9 mouse cellular contexts compared by ENCODE assay signal in the genomic region with DNA sequence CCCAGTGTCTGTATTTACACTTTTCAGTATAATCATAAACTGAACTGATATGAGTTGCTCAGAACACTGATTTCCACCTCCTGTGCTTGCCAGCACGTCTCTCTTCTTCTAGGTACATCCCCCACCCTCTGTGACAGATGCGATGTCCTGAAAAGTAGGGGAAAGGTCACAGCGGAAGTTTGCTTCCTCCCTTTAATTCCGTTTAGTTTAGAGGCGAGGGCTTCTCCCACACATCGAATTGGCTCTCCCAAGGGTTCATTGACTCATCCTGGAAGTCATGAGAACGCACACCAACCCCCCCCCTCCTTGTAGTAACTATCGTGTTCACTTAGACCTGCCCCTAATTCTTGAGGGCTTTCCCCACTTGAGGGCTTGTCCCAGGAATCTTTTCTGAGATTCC. TPM values are rescaled to one million over a fixed set of nuclear protein-coding genes. Genes with fewer than 3 reads are reported as not detected.
DNase-seq lines count a peak whose midpoint lies in the region; ATAC-seq lines count a peak whose summit lies in the region.
"Had no signal": no experiment of that assay in that cellular context is flagged by ENCODE, and none has a peak within 500 bp of the region (broad histone marks: within the 10 kb centered on the region; RNA-seq: fewer than 3 reads in every experiment).

No protein-coding gene starts in this region.

- no peak overlapping the region for H3K27ac ChIP-seq in intestine, embryonic 14.5 days (ENCODE audit: low read depth)
- H3K27ac ChIP-seq in lung, embryonic 16.5 days (ENCODE audit: low read length): no peak overlapping the region
- no peak overlapping the region for H3K27ac ChIP-seq in midbrain, embryonic 10.5 days (replicated peaks)
- H3K27ac ChIP-seq: embryonic facial prominence, embryonic 13.5 days had no signal

- peak overlapping the region; percentile 8; the same call in 1 of the 2 replicates for H3K4me3 ChIP-seq in intestine, embryonic 14.5 days (ENCODE audit: low read depth, low read length)
- 0 out of 2 replicates have a peak overlapping the region, but pooled peaks have one; percentile 1 for H3K4me3 ChIP-seq in lung, embryonic 16.5 days (ENCODE audit: low read length)
- no peak overlapping the region for H3K4me3 ChIP-seq in midbrain, embryonic 10.5 days
- H3K4me3 ChIP-seq: embryonic facial prominence, embryonic 13.5 days had no signal

- H3K36me3 ChIP-seq in intestine, embryonic 14.5 days (ENCODE audit: control insufficient read depth, insufficient read depth, low read length): peaks cover 8% of the 10 kb centered on the region; the same call in 1 of the 2 replicates
- H3K36me3 ChIP-seq in lung, embryonic 16.5 days (ENCODE audit: control insufficient read depth, insufficient read depth, low read length): peaks cover 5% of the 10 kb centered on the region
- peaks cover 19% of the 10 kb centered on the region for H3K36me3 ChIP-seq in midbrain, embryonic 10.5 days

- H3K4me2 ChIP-seq in intestine, embryonic 14.5 days (ENCODE audit: low read length): peak overlapping the region; percentile 43
- H3K4me2 ChIP-seq in lung, embryonic 16.5 days (ENCODE audit: low read depth, low read length): peak overlapping the region; percentile 43
- H3K4me2 ChIP-seq: embryonic facial prominence, embryonic 13.5 days had no signal

- under 1% methylated on average over 8 of the region's 8 CpGs for WGBS in intestine, embryonic 14.5 days
- 3% methylated on average over 8 of the region's 8 CpGs for WGBS in lung, embryonic 16.5 days
- 24% methylated on average over 8 of the region's 8 CpGs for WGBS in midbrain, embryonic 10.5 days

- peaks cover 15% of the 10 kb centered on the region for H3K4me1 ChIP-seq in intestine, embryonic 14.5 days (replicated peaks; ENCODE audit: control insufficient read depth, insufficient read depth, low read length)
- H3K4me1 ChIP-seq in lung, embryonic 16.5 days (replicated peaks; ENCODE audit: control insufficient read depth, insufficient read depth, low read length): peaks cover 11% of the 10 kb centered on the region
- H3K4me1 ChIP-seq in midbrain, embryonic 10.5 days: peaks cover 26% of the 10 kb centered on the region

- peak; percentile 36 for DNase-seq in adrenal gland, postnatal 14 days
- no peak for DNase-seq in intestine, embryonic 14.5 days (ENCODE audit: low spot score)
- DNase-seq in midbrain, embryonic 10.5 days (ENCODE audit: low spot score): no peak
- no peak for DNase-seq in left cerebral cortex, adult 9 months (ENCODE audit: low spot score in 2 of 2)
- DNase-seq in layer of hippocampus, postnatal 25 days (ENCODE audit: extremely low spot score in 1 of 2, low spot score in 1 of 2): no peak

- ATAC-seq in CD4-positive, CD25-positive, alpha-beta regulatory T cell, adult 4 months: peak; percentile 56
- ATAC-seq in intestine, embryonic 14.5 days (replicated peaks; ENCODE audit: low FRiP score, low TSS enrichment, low read depth): no peak
- no peak for ATAC-seq in lung, embryonic 16.5 days (ENCODE audit: low read depth)

- H3K9me3 ChIP-seq in intestine, embryonic 14.5 days (ENCODE audit: control insufficient read depth, low read length): no peaks in the 10 kb centered on the region
- no peaks in the 10 kb centered on the region for H3K9me3 ChIP-seq in lung, embryonic 16.5 days (ENCODE audit: control insufficient read depth, low read length)
- no peaks in the 10 kb centered on the region for H3K9me3 ChIP-seq in midbrain, embryonic 10.5 days (replicated peaks)
- H3K9me3 ChIP-seq: embryonic facial prominence, embryonic 13.5 days had no signal

- H3K27me3 ChIP-seq in intestine, embryonic 14.5 days (replicated peaks; ENCODE audit: control insufficient read depth, insufficient read depth, low read length): no peaks in the 10 kb centered on the region
- H3K27me3 ChIP-seq in lung, embryonic 16.5 days (ENCODE audit: control insufficient read depth, insufficient read depth, low read depth, low read length): no peaks in the 10 kb centered on the region
- H3K27me3 ChIP-seq in midbrain, embryonic 10.5 days (ENCODE audit: low read depth, poor library complexity, severe bottlenecking): peaks cover 17% of the 10 kb centered on the region

- no peak overlapping the region for H3K9ac ChIP-seq in intestine, embryonic 14.5 days (ENCODE audit: low read length)
- H3K9ac ChIP-seq in lung, embryonic 16.5 days (ENCODE audit: low read length): no peak overlapping the region
- H3K9ac ChIP-seq: embryonic facial prominence, embryonic 13.5 days had no signal

RNA-seq across cellular contexts. Expression of a gene that starts 1.3 kb away (rescaled TPM):
- polyA plus RNA-seq in CD4-positive, CD25-positive, alpha-beta regulatory T cell, adult 4 months (2017; shearing (Covaris generic)): 10 to 100 TPM; 32.4 to 37.1 TPM
- 5.0 and 10.4 TPM in 2 replicates for total RNA-seq in adrenal gland, postnatal 14 days (2021)
- polyA plus RNA-seq in intestine, embryonic 14.5 days (2014; fragmentation: Nextera tagmentation; extraction: Ambion mirVana): 38.1 and 42.8 TPM in 2 replicates
- polyA plus RNA-seq in lung, embryonic 16.5 days (2015; fragmentation: Nextera tagmentation; extraction: Ambion mirVana): 41.7 and 44.2 TPM in 2 replicates
- polyA plus RNA-seq in midbrain, embryonic 10.5 days (2016; fragmentation: Nextera tagmentation; extraction: Ambion mirVana): 31.0 and 34.0 TPM in 2 replicates
- total RNA-seq in layer of hippocampus, postnatal 25 days (2021): 1 to 10 TPM; 4.6 to 6.6 TPM

RNA-seq across cellular contexts. Expression of a gene that starts 8.4 kb away (rescaled TPM):
- polyA plus RNA-seq in CD4-positive, CD25-positive, alpha-beta regulatory T cell, adult 4 months (2017; shearing (Covaris generic)): under 1 TPM in 1 of 2 experiments, not detected in 1; 0.44 TPM
- total RNA-seq in adrenal gland, postnatal 14 days (2021): 0.41 TPM in 1 of 2 replicates, not detected in the other
- polyA plus RNA-seq in intestine, embryonic 14.5 days (2014; fragmentation: Nextera tagmentation; extraction: Ambion mirVana): 0.20 and 0.48 TPM in 2 replicates
- 0.51 and 0.57 TPM in 2 replicates for polyA plus RNA-seq in lung, embryonic 16.5 days (2015; fragmentation: Nextera tagmentation; extraction: Ambion mirVana)
- polyA plus RNA-seq in midbrain, embryonic 10.5 days (2016; fragmentation: Nextera tagmentation; extraction: Ambion mirVana): 0.22 and 0.23 TPM in 2 replicates
- 1 to 10 TPM in 1 of 2 experiments, not detected in 1; 1.0 TPM for total RNA-seq in layer of hippocampus, postnatal 25 days (2021)

RNA-seq across cellular contexts. Expression of a gene that starts 48.0 kb away (rescaled TPM):
- polyA plus RNA-seq in CD4-positive, CD25-positive, alpha-beta regulatory T cell, adult 4 months (2017; shearing (Covaris generic)): not detected
- not detected in 2 replicates for total RNA-seq in adrenal gland, postnatal 14 days (2021)
- polyA plus RNA-seq in intestine, embryonic 14.5 days (2014; fragmentation: Nextera tagmentation; extraction: Ambion mirVana): 0.11 and 0.26 TPM in 2 replicates
- not detected in 2 replicates for polyA plus RNA-seq in lung, embryonic 16.5 days (2015; fragmentation: Nextera tagmentation; extraction: Ambion mirVana)
- not detected in 2 replicates for polyA plus RNA-seq in midbrain, embryonic 10.5 days (2016; fragmentation: Nextera tagmentation; extraction: Ambion mirVana)
- not detected for total RNA-seq in layer of hippocampus, postnatal 25 days (2021)
- polyA plus RNA-seq: embryonic facial prominence, embryonic 13.5 days; neural tube, embryonic 14.5 days had no signal

RNA-seq across cellular contexts. Expression of a gene that starts 54.8 kb away (rescaled TPM):
- polyA plus RNA-seq in CD4-positive, CD25-positive, alpha-beta regulatory T cell, adult 4 months (2017; shearing (Covaris generic)): 10 to 100 TPM; 18.5 to 22.7 TPM
- total RNA-seq in adrenal gland, postnatal 14 days (2021): 252 and 482 TPM in 2 replicates
- polyA plus RNA-seq in intestine, embryonic 14.5 days (2014; fragmentation: Nextera tagmentation; extraction: Ambion mirVana): 47.5 and 48.1 TPM in 2 replicates
- polyA plus RNA-seq in lung, embryonic 16.5 days (2015; fragmentation: Nextera tagmentation; extraction: Ambion mirVana): 42.7 and 45.7 TPM in 2 replicates
- 45.6 and 53.5 TPM in 2 replicates for polyA plus RNA-seq in midbrain, embryonic 10.5 days (2016; fragmentation: Nextera tagmentation; extraction: Ambion mirVana)
- total RNA-seq in layer of hippocampus, postnatal 25 days (2021): 10 to 100 TPM; 44.4 to 48.3 TPM
